Mouse (Mus musculus): ENCODE measurements around the gene Ctsl.

- no peak for TF ChIP-seq CTCF (IDR thresholded peaks at IDR 0.05; ENCODE audit: borderline replicate concordance, insufficient read depth, low read depth, low read length)
- no peak for TF ChIP-seq POLR2A (IDR thresholded peaks at IDR 0.05; ENCODE audit: borderline replicate concordance, insufficient read depth, low read length)
Measured at GRCm38 (mm10) chr13:64349474-64349873, 21.2 kb downstream of the Ctsl start.

Measured in cerebellum, adult 2 months (tissue).